Mouse (Mus musculus) layer of hippocampus, adult 6 months (tissue): ENCODE data around the gene Spata20. TPM values are rescaled to one million over a fixed set of nuclear protein-coding genes. Genes with fewer than 3 reads are reported as not detected.

Source experiments
- long read RNA-seq, 2 experiments: library from polyadenylated mRNA; unstranded; transcript quantifications; one replicate each; pipeline ENCODE4 v2.0.0; 2019 to 2020
- polyA plus RNA-seq: library from polyadenylated mRNA; unstranded; fragments of <200 nt; fragmentation: Nextera tagmentation; gene quantifications from 2 replicates; pipeline ENCODE4 v1.2.3, GENCODE M21; 2021

The Spata20 gene
- not detected in 2 replicates for polyA plus RNA-seq
- long read RNA-seq, experiment 1, result 0 reads
- long read RNA-seq, experiment 2, partial matches to known transcripts, result 0 of 1 reads
- long read RNA-seq, experiment 2, other reads (novel, unspliced or antisense), result 1 of 1 reads

GRCm38 (mm10) chr11:94486001-94486400, at the start of gene Spata20:
Spata20 (minus strand) TSS chr11:94486179.

GRCm38 (mm10) chr11:94521219-94521843, 35.4 kb upstream of the Spata20 start, which contains the start of gene Mycbpap:
Mycbpap (minus strand) TSS chr11:94521742.

GRCm38 (mm10) chr11:94499661-94500152, 13.7 kb upstream of the Spata20 start, which contains the start of gene Epn3:
Epn3 (minus strand) TSS chr11:94499974.

GRCm38 (mm10) chr11:94473707-94474543, 12.1 kb downstream of the Spata20 start, which contains the start of gene Cacna1g:
Cacna1g (minus strand) TSS chr11:94474198.

Other genes starting within 250 kb of the Spata20 start
- 0.24 and 1.5 TPM in 2 replicates for gene Wfikkn2, start 240.2 kb downstream of the Spata20 start, polyA plus RNA-seq
- gene Gm21885, start 204.3 kb downstream of the Spata20 start, polyA plus RNA-seq, result not detected in 2 replicates
- 16.5 and 19.2 TPM in 2 replicates for gene Luc7l3, start 164.2 kb downstream of the Spata20 start, polyA plus RNA-seq
- gene Ankrd40, start 158.2 kb downstream of the Spata20 start, polyA plus RNA-seq, result 16.9 and 21.2 TPM in 2 replicates
- gene Abcc3, start 93.2 kb downstream of the Spata20 start, polyA plus RNA-seq, result 1.4 and 2.2 TPM in 2 replicates
- 4.9 and 6.2 TPM in 2 replicates for gene Cacna1g, start 12.0 kb downstream of the Spata20 start, polyA plus RNA-seq
- 1.5 and 6.9 TPM in 2 replicates for gene Epn3, start 13.8 kb upstream of the Spata20 start, polyA plus RNA-seq
- 2.1 and 3.4 TPM in 2 replicates for gene Mycbpap, start 35.6 kb upstream of the Spata20 start, polyA plus RNA-seq
- gene Rsad1, start 63.1 kb upstream of the Spata20 start, polyA plus RNA-seq, result 2.7 and 3.7 TPM in 2 replicates
- gene Chad, start 78.9 kb upstream of the Spata20 start, polyA plus RNA-seq, result 0.19 and 0.34 TPM in 2 replicates
- 5.9 and 6.7 TPM in 2 replicates for gene Acsf2, start 115.7 kb upstream of the Spata20 start, polyA plus RNA-seq
- 25.3 and 27.7 TPM in 2 replicates for gene Lrrc59, start 143.6 kb upstream of the Spata20 start, polyA plus RNA-seq
- 152 and 155 TPM in 2 replicates for gene Mrpl27, start 167.6 kb upstream of the Spata20 start, polyA plus RNA-seq
- 0.16 and 0.29 TPM in 2 replicates for gene Eme1, start 167.8 kb upstream of the Spata20 start, polyA plus RNA-seq
- 12.1 and 12.7 TPM in 2 replicates for gene Xylt2, start 191.3 kb upstream of the Spata20 start, polyA plus RNA-seq
- gene Gm11541, start 218.3 kb upstream of the Spata20 start, polyA plus RNA-seq, result 0.13 TPM in 1 of 2 replicates, not detected in the other